Mouse (Mus musculus): ENCODE data around the gene Adgrg3.

Gene Adgrg3

GRCm38 (mm10) chr8:95017451-95017850 is at the start of gene Adgrg3:
Adgrg3 (plus strand) TSS chr8:95017692.
- no peak for DNase-seq (ENCODE audit: low spot score)

GRCm38 (mm10) chr8:94973270-94973669 is 44.2 kb upstream of the Adgrg3 start:
- DNase-seq (ENCODE audit: low spot score) = no peak

GRCm38 (mm10) chr8:94973786-94974185 is 43.7 kb upstream of the Adgrg3 start:
- no peak for DNase-seq (ENCODE audit: low spot score)

GRCm38 (mm10) chr8:94974467-94975165 is 42.9 kb upstream of the Adgrg3 start, which contains the start of gene Adgrg1:
Adgrg1 (plus strand) TSS chr8:94974751.
- DNase-seq (ENCODE audit: low spot score) = peak; percentile 86

- no peak for DNase-seq (ENCODE audit: low spot score)
These were observed 40.7 kb upstream of the Adgrg3 start for GRCm38 (mm10) chr8:94976651-94977417.

DNA sequence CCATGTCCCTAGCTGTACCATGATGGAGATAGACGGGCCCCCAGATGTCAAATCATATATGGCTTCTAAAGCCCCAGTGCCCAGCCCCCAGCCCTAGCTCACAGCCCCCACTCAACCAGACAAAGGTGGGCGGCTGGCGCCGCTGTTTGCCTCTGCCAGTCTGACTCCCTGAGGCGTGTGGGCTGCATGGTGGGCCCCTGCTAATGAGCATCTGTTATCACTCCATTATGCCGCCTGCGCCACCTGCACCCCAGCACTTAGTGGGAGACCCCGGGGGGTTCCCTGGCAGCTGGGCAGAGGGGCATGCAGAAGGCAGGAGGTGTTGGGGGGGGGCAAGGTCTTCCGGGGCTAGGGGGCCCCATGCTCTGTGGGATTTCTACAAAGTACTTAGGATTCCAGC is 39.4 kb upstream of the Adgrg3 start:
- DNase-seq (ENCODE audit: low spot score) = no peak

GRCm38 (mm10) chr8:94978593-94979319 is 38.7 kb upstream of the Adgrg3 start:
- no peak for DNase-seq (ENCODE audit: low spot score)

DNA sequence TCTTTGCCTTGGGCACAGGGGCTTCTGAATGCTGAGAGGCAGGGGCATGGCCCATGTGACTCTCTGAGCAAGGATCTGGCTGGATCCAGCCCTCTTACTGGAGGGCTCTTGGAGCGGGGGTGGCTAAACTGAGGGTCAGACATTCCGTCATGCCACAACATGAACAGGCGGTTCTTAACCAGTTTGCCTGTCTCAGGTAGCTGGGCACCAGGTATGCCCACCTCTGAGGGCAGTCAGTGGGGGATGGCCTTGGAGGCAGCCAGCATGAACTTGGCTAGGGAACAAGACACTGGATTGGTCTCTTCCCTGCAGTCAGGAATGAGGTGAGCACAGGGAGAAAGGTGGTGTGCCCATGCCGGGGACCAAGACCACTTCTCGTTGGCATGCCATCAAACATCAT is 37.3 kb upstream of the Adgrg3 start:
- DNase-seq (ENCODE audit: low spot score) = no peak

GRCm38 (mm10) chr8:94980976-94981375 is 36.5 kb upstream of the Adgrg3 start:
- no peak for DNase-seq (ENCODE audit: low spot score)

GRCm38 (mm10) chr8:94981848-94982247 is 35.6 kb upstream of the Adgrg3 start:
- DNase-seq (ENCODE audit: low spot score) = no peak

DNA sequence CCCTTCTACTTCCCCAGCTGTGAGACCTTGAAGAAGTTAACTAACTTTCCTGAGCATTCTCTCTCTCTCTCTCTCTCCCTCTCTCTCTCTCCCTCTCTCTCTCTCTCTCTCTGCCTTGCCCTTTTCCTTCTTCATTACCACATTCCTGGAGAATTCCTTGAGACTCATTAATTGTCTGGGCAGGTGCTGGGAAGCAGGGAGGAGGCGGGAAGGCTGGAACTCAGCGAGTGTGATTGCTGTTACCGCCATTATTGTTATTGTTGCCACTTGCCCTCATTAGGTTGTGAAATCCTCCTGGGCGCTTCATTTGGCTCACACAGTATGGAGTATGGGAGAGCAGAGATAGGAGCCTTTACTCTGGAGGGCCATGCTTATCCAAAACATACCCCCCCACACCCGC is 34.3 kb upstream of the Adgrg3 start:
- no peak for DNase-seq (ENCODE audit: low spot score)

- no peak for DNase-seq (ENCODE audit: low spot score)
These were observed 33.5 kb upstream of the Adgrg3 start for GRCm38 (mm10) chr8:94983881-94984516.

- DNase-seq (ENCODE audit: low spot score) = no peak
These were observed 32.5 kb upstream of the Adgrg3 start for GRCm38 (mm10) chr8:94985023-94985422.

- no peak for DNase-seq (ENCODE audit: low spot score)
These were observed 30.8 kb upstream of the Adgrg3 start for GRCm38 (mm10) chr8:94986676-94987075.

DNA sequence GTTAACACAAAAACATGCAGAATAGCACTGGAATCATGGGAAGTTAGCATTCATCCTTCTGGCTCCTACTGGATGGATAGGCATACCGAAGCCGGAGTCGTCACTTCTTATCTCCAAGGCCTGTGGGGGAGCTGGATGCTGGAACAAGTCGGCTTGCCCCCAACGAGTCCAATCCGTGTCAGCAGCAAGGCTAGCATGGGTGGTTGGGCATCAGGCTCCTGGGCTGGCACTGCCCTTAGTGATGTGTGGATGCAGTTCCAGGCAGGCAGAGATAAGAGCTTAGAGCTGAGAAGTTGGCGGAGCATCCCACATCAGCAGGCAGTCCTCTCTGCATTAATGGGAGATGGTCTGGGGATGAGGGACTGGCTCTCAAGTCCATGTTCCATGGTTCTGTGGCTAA is 29.9 kb upstream of the Adgrg3 start:
- no peak for DNase-seq (ENCODE audit: low spot score)

DNA sequence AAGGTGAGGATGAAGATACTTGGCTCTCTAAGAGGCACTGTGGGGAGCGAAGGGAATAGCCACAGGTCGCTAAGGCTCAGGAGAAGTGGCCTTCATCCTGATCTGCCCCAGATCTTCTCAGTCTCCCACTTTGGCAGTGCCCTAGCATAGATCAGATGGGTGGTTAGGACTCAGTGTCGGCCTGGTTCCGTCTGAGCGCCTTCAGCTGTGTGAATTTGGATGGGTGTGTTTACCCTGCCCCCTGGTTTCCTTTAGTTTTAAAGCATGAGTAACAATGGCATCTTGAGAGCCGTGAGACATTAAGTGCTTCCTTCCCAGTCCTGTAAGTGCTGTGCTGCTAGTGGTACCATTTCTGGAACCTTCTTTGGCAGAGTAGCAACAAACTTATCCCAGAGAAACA is 28.9 kb upstream of the Adgrg3 start:
- no peak for DNase-seq (ENCODE audit: low spot score)

GRCm38 (mm10) chr8:94989711-94990110 is 27.8 kb upstream of the Adgrg3 start:
- DNase-seq (ENCODE audit: low spot score) = no peak

DNA sequence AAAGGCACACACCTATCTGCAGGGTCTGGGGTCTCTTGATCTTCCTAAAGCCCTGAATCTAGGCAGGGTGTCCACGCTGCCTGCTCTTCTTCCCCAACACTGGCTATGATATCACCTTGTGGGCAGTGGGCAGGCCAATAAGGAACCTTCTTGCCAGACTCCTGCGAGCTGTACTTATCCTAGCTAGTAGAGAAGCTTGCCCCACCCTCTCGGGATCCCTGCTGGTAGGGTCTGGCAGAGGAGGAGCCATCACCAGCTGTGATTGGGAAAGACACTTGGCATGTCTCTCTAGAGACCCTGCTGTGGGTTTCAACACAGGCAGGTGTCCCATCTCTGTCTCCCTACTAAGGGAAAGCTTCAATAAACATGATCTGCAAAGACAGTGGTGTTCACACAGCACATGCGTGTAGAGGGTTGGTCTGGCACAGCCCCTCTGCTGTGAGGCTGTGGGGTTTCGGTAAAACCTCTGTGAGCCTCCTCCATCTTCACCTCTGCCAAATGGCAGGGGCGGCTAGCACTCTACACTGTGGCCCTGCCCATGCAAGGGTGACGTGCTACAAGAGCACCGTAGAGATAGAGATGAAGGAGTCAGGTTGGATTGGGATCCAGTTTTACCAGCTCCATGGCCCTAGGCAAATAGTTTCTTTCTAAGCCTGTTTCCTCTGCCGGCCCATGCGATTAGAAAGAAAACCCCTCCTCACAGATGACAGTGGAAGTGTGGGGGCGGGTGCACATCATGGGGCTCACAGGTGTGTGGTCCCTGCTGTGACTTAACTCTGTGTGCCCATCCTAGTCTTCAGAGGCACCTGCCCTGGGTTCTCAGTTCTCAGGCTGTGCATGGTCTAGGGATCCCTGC is 26.7 kb upstream of the Adgrg3 start:
- DNase-seq (ENCODE audit: low spot score) = no peak

DNA sequence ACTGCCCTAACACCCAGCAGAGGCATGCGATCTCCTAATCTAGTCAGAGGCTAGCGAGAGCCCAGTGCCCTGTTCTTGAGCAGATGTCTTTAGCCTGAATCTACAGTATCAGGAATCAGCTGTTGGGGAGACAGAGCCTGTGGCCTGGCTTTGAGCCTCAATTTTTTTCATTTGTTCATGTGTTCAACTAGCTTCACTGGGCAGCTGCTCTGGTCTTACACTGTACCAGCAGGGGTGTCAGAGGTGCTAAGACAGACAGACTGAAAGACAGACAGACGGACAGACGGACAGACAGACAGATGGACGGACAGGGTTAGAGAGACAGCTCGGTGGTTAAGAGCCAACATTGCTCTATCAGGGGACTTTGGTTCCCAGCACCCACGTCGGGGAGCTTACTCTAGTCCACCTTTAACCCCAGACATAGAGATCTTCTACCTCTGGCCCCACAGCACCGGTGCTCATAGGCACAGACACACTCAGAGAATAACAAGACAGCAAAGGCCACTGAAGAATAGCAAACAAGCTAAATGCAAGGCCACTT is 26.0 kb upstream of the Adgrg3 start:
- DNase-seq (ENCODE audit: low spot score) = no peak

GRCm38 (mm10) chr8:94992010-94992409 is 25.5 kb upstream of the Adgrg3 start:
- DNase-seq (ENCODE audit: low spot score) = no peak

GRCm38 (mm10) chr8:94992534-94992933 is 25.0 kb upstream of the Adgrg3 start:
- DNase-seq (ENCODE audit: low spot score) = no peak
